Mouse (Mus musculus) mesoderm, embryonic 11.5 days (tissue): ENCODE results near the gene Scarb1.

Source experiments
- DNase-seq: peaks from one replicate; pipeline ENCODE4 v3.0.0-alpha.2; 2012; ENCODE audit warnings: low read depth, low spot score

Gene Scarb1

GRCm38 (mm10) chr5:125240124-125240781 lies 100.6 kb downstream of the Scarb1 start:
- no peak for DNase-seq

- no peak for DNase-seq
These were observed 105.0 kb downstream of the Scarb1 start for GRCm38 (mm10) chr5:125235874-125236273.

- no peak for DNase-seq
These were observed 105.5 kb downstream of the Scarb1 start for GRCm38 (mm10) chr5:125235398-125235797.

GRCm38 (mm10) chr5:125234399-125234798 lies 106.5 kb downstream of the Scarb1 start:
- no peak for DNase-seq

GRCm38 (mm10) chr5:125233478-125233877 lies 107.4 kb downstream of the Scarb1 start:
- no peak for DNase-seq

GRCm38 (mm10) chr5:125232443-125232979 lies 108.4 kb downstream of the Scarb1 start:
- DNase-seq, result no peak

GRCm38 (mm10) chr5:125230463-125230862 lies 110.4 kb downstream of the Scarb1 start:
- no peak for DNase-seq

- DNase-seq, result no peak
These were observed 111.8 kb downstream of the Scarb1 start for GRCm38 (mm10) chr5:125229097-125229496.

- no peak for DNase-seq
These were observed 113.2 kb downstream of the Scarb1 start for GRCm38 (mm10) chr5:125227699-125228098.
